In the genomic region with DNA sequence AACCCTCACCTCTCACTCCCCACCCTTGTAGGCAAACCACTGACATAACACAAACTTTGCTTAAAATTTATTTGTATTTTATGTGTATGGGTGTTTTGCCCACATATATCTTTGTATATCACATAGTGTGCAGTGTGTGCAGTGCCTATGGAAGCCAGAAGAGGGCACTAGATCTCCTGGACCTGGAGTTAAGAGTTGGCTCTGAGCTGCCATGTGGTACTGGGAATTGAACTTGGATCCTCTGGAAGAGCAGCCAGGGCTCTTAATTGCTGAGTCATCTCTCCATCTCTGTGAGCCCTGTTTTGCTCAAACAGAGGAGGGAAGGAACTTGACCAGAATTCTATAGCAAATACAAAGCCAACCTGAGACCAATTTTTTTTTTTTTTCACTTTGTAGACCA, we compare ENCODE assay signal across 15 mouse cellular contexts. TPM values are rescaled to one million over a fixed set of nuclear protein-coding genes. Genes with fewer than 3 reads are reported as not detected.
A peak's percentile ranks its signal among the peaks of the same experiment; 100 is the strongest.
DNase-seq lines count a peak whose midpoint lies in the region; ATAC-seq and TF ChIP-seq lines count a peak whose summit lies in the region.
"Had no signal": no experiment of that assay in that cellular context is flagged by ENCODE, and none has a peak within 500 bp of the region (broad histone marks: within the 10 kb centered on the region; RNA-seq: fewer than 3 reads in every experiment).

No protein-coding gene starts in this region.

- in situ Hi-C loops in CH12.LX (cut with MboI; ENCODE audit: low pct_ligation_motif_present, low pct_unique_long_range_greater_than_20kb, low sequenced_read_pairs), result no loop called here

- no peak for TF ChIP-seq POLR2A in CH12.LX (IDR thresholded peaks at IDR 0.05; ENCODE audit: low read depth, low read length)

- TF ChIP-seq RAD21 in CH12.LX (IDR thresholded peaks at IDR 0.05; ENCODE audit: low read depth, low read length), result peak; percentile 41

- no peak for ATAC-seq in CD4-positive, CD25-positive, alpha-beta regulatory T cell, adult 4 months

- no peak overlapping the region for H3K4me3 ChIP-seq in left cerebral cortex, adult 2 months
- H3K4me3 ChIP-seq in CH12.LX (replicated peaks in 1 of 3; ENCODE audit: low read depth in 2 of 3, low read length in 2 of 3, poor library complexity in 1 of 3), result no peak overlapping the region
- H3K4me3 ChIP-seq: forebrain, embryonic 10.5 days; hindbrain, embryonic 13.5 days; liver, embryonic 13.5 days had no signal

- H3K9ac ChIP-seq in CH12.LX (ENCODE audit: insufficient read depth, low read depth), result no peak overlapping the region
- H3K9ac ChIP-seq: hindbrain, embryonic 13.5 days; liver, embryonic 13.5 days had no signal

- no peak for TF ChIP-seq EP300 in CH12.LX (IDR thresholded peaks at IDR 0.05; ENCODE audit: low read length)

- H3K36me3 ChIP-seq in CH12.LX (replicated peaks in 1 of 2; ENCODE audit: control insufficient read depth in 1 of 2, insufficient read depth in 1 of 2, low read length in 1 of 2), result peaks cover 5 to 21% of the 10 kb centered on the region in 2 experiments

- peak; percentile 20 for DNase-seq in CD4-positive, CD25-positive, alpha-beta regulatory T cell, adult 2 months (ENCODE audit: low read depth, low spot score)
- no peak for DNase-seq in left cerebral cortex, adult 2 months (ENCODE audit: extremely low spot score in 1 of 2, low spot score in 2 of 2)
- DNase-seq in left cerebral cortex, postnatal 14 days (ENCODE audit: low spot score in 2 of 2), result no peak
- DNase-seq in CH12.LX (ENCODE audit: extremely low read depth), result peak; percentile 24
- DNase-seq in embryo, embryonic 11 days, result peak; percentile 23
- DNase-seq in adrenal gland, postnatal 14 days, result no peak
- no peak for DNase-seq in right cerebral cortex, adult 2 months (ENCODE audit: low spot score in 2 of 2)
- DNase-seq: liver, embryonic 13.5 days had no signal

- peaks cover 4% of the 10 kb centered on the region for H3K9me3 ChIP-seq in CH12.LX (replicated peaks; ENCODE audit: low read length)
- H3K9me3 ChIP-seq: forebrain, embryonic 10.5 days; liver, embryonic 13.5 days had no signal

- H3K4me2 ChIP-seq in CH12.LX (ENCODE audit: insufficient read depth, low read depth, poor library complexity, severe bottlenecking), result no peak overlapping the region
- H3K4me2 ChIP-seq: hindbrain, embryonic 13.5 days; liver, embryonic 13.5 days had no signal

- H3K79me2 ChIP-seq in CH12.LX (replicated peaks; ENCODE audit: control insufficient read depth, extremely low read depth, insufficient read depth, poor library complexity, severe bottlenecking), result no peaks in the 10 kb centered on the region

- dilution Hi-C loops in CH12.LX (cut with MboI; ENCODE audit: extremely low pct_ligation_motif_present, extremely low pct_unique_long_range_greater_than_20kb, low sequenced_read_pairs), result no loop called here

- H3K4me1 ChIP-seq in CH12.LX (ENCODE audit: control insufficient read depth in 1 of 2, insufficient read depth in 2 of 2), result peaks cover 6 to 13% of the 10 kb centered on the region in 2 experiments
- H3K4me1 ChIP-seq: forebrain, embryonic 10.5 days; liver, embryonic 13.5 days had no signal

- H3K27ac ChIP-seq in left cerebral cortex, adult 2 months, result no peak overlapping the region
- no peak overlapping the region for H3K27ac ChIP-seq in CH12.LX (ENCODE audit: insufficient read depth, low read depth)
- H3K27ac ChIP-seq: forebrain, embryonic 10.5 days; hindbrain, embryonic 13.5 days; liver, embryonic 13.5 days had no signal

- H3K27me3 ChIP-seq in CH12.LX (replicated peaks), result no peaks in the 10 kb centered on the region
- H3K27me3 ChIP-seq: hindbrain, embryonic 13.5 days; liver, embryonic 13.5 days had no signal

- intact Hi-C loops in left cerebral cortex, adult 2 months (cut with DNase I), result loop anchor here (5.0 kb wide), 1 partner anchor 33 kb away; a partner anchor contains a TSS
- intact Hi-C loops in left cerebral cortex, postnatal 14 days (cut with DNase I), result loop anchor here (5.0 kb wide), 1 partner anchor 33 kb away; a partner anchor contains a TSS

- peak; percentile 29 for TF ChIP-seq CTCF in left cerebral cortex, adult 2 months (IDR thresholded peaks at IDR 0.05)
- TF ChIP-seq CTCF in CH12.LX (conservative IDR thresholded peaks at IDR 0.05 in 1 of 2, IDR thresholded peaks at IDR 0.05 in 1 of 2; ENCODE audit: low read depth in 2 of 2, low read length in 2 of 2), result peak; percentile 44 to 64

TF ChIP-seq in CH12.LX, 34 proteins besides CTCF, POLR2A, EP300 and RAD21:
- TF ChIP-seq SIN3A (IDR thresholded peaks at IDR 0.05; ENCODE audit: low read length), result no peak
- peak; percentile 60 for TF ChIP-seq SMC3 (IDR thresholded peaks at IDR 0.05; ENCODE audit: low read depth, low read length)
- TF ChIP-seq MAX (IDR thresholded peaks at IDR 0.05; ENCODE audit: low read length), result no peak
- no peak for TF ChIP-seq RCOR1 (conservative IDR thresholded peaks at IDR 0.05; ENCODE audit: low read depth, low read length)

RNA-seq across cellular contexts. Expression of a gene that starts 35.1 kb away (rescaled TPM):
- under 1 TPM in 1 of 2 experiments, not detected in 1; 0.16 TPM for polyA plus RNA-seq in CD4-positive, CD25-positive, alpha-beta regulatory T cell, adult 4 months (2017; shearing (Covaris generic))
- total RNA-seq in left cerebral cortex, adult 2 months (2021), result 10 to 100 TPM; 20.2 to 25.1 TPM
- 10 to 100 TPM; 38.8 to 41.1 TPM for total RNA-seq in left cerebral cortex, postnatal 14 days (2021)
- 1.0 and 2.0 TPM in 2 replicates for total RNA-seq in CH12.LX (2012; rRNA removed)
- total RNA-seq in CH12.LX (2014; rRNA removed), result 0.31 and 0.39 TPM in 2 replicates
- 1.8 and 2.0 TPM in 2 replicates for polyA plus RNA-seq in CH12.LX (2012; ENCODE audit: insufficient read length, low read depth)
- 31.9 and 33.5 TPM in 2 replicates for total RNA-seq in adrenal gland, postnatal 14 days (2021)

RNA-seq across cellular contexts. Expression of a gene that starts 37.0 kb away (rescaled TPM):
- polyA plus RNA-seq in CD4-positive, CD25-positive, alpha-beta regulatory T cell, adult 4 months (2017; shearing (Covaris generic)), result 10 to 100 TPM; 10.8 to 16.6 TPM
- total RNA-seq in left cerebral cortex, adult 2 months (2021), result 1 to 10 TPM; 5.8 to 6.3 TPM
- total RNA-seq in left cerebral cortex, postnatal 14 days (2021), result 1 to 10 TPM; 5.2 to 5.5 TPM
- 23.2 and 23.4 TPM in 2 replicates for total RNA-seq in CH12.LX (2012; rRNA removed)
- 34.3 and 38.0 TPM in 2 replicates for total RNA-seq in CH12.LX (2014; rRNA removed)
- 25.6 and 26.5 TPM in 2 replicates for polyA plus RNA-seq in CH12.LX (2012; ENCODE audit: insufficient read length, low read depth)
- 8.3 and 9.2 TPM in 2 replicates for total RNA-seq in adrenal gland, postnatal 14 days (2021)

RNA-seq across cellular contexts. Expression of a gene that starts 42.9 kb away (rescaled TPM):
- not detected for polyA plus RNA-seq in CD4-positive, CD25-positive, alpha-beta regulatory T cell, adult 4 months (2017; shearing (Covaris generic))
- not detected for total RNA-seq in left cerebral cortex, adult 2 months (2021)
- not detected for total RNA-seq in left cerebral cortex, postnatal 14 days (2021)
- total RNA-seq in CH12.LX (2012; rRNA removed) (not detected in 2 replicates), CH12.LX (2014; rRNA removed) (not detected in 2 replicates)
- polyA plus RNA-seq in CH12.LX (2012; ENCODE audit: insufficient read length, low read depth), result not detected in 2 replicates
- total RNA-seq in adrenal gland, postnatal 14 days (2021), result not detected in 2 replicates
- total RNA-seq: adrenal gland, adult 18-20 months; heart, adult 8-10 months; layer of hippocampus, adult 18-20 months had no signal
- polyA plus RNA-seq: forebrain, embryonic 10.5 days; hindbrain, embryonic 13.5 days; liver, embryonic 13.5 days; stomach, embryonic 14.5 days had no signal

RNA-seq across cellular contexts. Expression of a gene that starts 52.1 kb away (rescaled TPM):
- 100 to 1,000 TPM; 155 to 181 TPM for polyA plus RNA-seq in CD4-positive, CD25-positive, alpha-beta regulatory T cell, adult 4 months (2017; shearing (Covaris generic))
- total RNA-seq in left cerebral cortex, adult 2 months (2021), result 100 to 1,000 TPM; 457 to 473 TPM
- total RNA-seq in left cerebral cortex, postnatal 14 days (2021), result 100 to 1,000 TPM; 569 to 619 TPM
- 20.9 and 21.8 TPM in 2 replicates for total RNA-seq in CH12.LX (2012; rRNA removed)
- 12.9 and 16.6 TPM in 2 replicates for total RNA-seq in CH12.LX (2014; rRNA removed)
- polyA plus RNA-seq in CH12.LX (2012; ENCODE audit: insufficient read length, low read depth), result 27.5 and 34.3 TPM in 2 replicates
- 53.4 and 64.4 TPM in 2 replicates for total RNA-seq in adrenal gland, postnatal 14 days (2021)

Comparison
In these comparisons a context has a peak if more than half of its experiments do, and no peak if none do; other contexts are left out.
1. DNase-seq: peak in CD4-positive, CD25-positive, alpha-beta regulatory T cell, adult 2 months (single experiment), CH12.LX (single experiment) and embryo, embryonic 11 days (single experiment); none in left cerebral cortex, adult 2 months (0 of 2), left cerebral cortex, postnatal 14 days (0 of 2), adrenal gland, postnatal 14 days (single experiment) and right cerebral cortex, adult 2 months (0 of 2).
2. RNA of a gene that starts 35.1 kb away (total RNA-seq): 38.8 to 41.1 TPM in left cerebral cortex, postnatal 14 days, 31.9 to 33.5 TPM in adrenal gland, postnatal 14 days and 20.2 to 25.1 TPM in left cerebral cortex, adult 2 months; 0.31 to 2.0 TPM in CH12.LX; every median in the first group is over 4 times any median in the second.